Mouse (Mus musculus) heart, adult 18-20 months (tissue): Measurements from ENCODE around the gene Jade2. TPM values are rescaled to one million over a fixed set of nuclear protein-coding genes. Genes with fewer than 3 reads are reported as not detected.

ENCODE experiments used
- DNase-seq, 2 experiments: peaks; one replicate each; pipeline ENCODE4 v3.0.0; 2021 to 2022; ENCODE audit warnings: mixed read lengths in 1 of 2
- total RNA-seq, 2 experiments: library from RNA; stranded (reverse); gene quantifications; 2 replicates each; pipeline ENCODE4 v1.2.3; 2021

Jade2 gene
- total RNA-seq, 2 experiments from 2014 or later = 13.4 to 18.3 TPM

GRCm38 (mm10) chr11:51835598-51835997, 21.9 kb downstream of the Jade2 start:
- no peak for DNase-seq

- no peak for DNase-seq
Measured at GRCm38 (mm10) chr11:51834067-51834411, 23.4 kb downstream of the Jade2 start.

DNA sequence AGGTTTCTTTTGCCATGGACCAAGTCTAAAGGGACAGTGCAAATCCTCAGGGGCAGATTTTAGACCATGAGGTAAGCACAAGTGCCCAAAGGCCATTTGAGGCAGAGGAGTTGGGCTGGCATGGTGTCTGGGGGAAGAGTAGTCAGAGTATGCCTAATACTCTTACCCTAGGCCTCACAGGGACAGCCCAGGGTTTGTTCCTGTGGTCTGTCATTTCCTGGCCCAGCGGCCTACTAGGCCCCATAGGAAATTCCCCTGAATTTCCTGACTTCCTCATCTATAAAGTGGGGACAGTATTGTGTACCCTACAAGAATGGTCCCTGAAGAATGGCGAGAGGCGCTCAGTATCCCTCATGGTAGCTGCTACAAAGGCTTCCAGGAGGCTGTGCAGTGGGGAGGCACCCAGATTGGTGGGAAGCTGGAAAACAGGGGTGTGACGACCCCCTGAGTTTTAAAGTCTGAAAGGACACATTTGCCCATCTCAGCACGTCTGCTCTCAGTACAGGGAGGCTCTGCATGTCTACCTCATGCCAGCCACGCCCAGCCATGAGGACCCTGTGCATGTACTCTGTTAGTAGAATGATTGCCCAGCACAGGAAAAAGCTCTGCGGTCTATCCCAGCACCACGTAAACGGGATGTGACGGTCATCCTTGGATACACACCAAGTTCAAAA, 23.9 kb downstream of the Jade2 start:
- DNase-seq = no peak

DNA sequence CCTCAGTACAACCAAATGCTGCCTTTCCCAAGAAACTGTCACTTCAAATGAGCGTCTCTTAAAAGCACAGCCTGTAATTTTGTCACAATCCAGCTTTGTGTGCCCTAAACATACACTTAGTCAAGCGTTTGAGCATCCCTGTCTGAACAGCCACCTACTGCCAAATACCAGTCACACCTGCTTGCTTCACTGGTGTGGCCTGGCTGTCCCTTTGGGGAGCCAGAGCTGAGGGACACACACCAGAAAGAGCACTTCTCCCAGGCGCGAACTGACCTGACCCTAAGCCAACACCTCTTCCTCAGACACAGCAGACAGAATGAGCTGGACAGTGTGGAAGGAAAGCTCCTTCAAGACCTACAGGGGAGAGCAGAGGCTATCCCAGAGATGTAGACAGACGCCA, 24.5 kb downstream of the Jade2 start:
- no peak for DNase-seq

DNA sequence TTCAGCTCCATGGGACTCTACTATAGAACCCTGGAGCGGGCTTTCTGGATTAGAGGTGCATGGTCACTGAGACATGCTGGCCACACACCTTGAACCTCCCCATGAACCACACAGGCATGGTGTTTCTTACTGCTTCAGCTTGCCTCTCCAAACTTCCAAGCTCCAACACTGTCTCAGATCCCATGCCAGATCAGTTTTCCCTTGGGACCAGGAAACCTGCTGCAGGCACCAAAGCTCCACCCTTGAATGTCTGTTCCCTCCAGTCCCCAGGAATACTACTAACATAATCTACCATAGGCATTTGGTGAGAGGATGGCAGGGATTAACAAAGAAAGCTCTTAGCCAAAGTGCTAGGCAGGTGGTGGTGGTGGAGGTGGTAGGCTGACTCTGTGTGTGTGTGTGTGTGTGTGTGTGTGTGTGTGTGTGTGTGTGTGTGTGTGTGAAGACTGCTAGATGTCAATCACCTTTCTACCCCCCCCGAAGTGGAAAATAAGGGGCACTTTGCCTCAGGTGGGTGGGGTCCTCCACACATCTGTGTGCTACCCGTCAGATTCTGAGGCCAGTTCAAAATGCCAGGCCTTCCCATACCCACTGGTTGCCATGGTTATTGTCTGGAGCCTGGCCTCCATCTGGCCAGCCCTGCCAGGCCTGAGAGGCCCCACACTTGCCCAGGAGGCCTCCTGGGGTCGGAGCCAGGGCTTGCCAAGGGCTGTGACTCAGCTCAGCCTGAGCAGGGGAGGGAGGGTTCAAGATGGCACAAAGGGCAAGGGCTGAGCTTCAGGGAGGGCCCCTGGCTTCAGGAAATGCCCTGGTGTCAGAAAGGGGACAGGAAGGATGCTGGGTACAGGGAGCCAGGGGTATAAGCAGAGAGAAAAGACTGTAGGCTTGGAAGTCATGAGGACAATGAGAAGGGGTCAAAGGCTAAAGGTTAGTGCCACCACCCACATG, 25.2 kb downstream of the Jade2 start:
- peak in 1 of 2 experiments; percentile 33 for DNase-seq

DNA sequence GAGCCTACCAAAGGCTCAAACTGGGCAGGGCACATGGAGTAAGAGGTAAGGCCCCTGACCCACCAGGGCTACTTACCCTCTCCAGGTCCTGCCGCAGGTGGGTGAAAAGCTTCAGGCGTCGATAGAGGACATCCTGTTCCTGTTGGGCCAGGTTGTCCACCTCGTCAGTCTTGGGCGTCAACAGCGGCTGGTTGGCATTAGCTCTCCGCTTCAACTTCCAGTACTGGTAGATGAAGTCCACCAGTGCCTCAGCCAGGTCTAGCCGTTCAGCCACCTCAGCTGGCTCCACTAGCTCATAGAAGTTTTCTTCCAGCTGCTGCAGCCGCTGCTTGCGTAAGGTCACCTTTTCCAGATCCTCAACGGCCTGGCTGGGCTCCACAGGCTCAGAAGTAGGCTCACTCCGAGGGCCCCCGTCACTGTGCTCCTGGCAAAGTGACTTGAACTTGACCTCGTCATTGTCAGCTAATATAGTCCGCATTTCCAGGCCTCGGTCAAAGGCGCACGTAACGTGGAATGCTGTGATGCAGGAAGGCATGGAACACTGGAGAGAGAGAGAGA, 32.5 kb downstream of the Jade2 start:
- DNase-seq = no peak

DNA sequence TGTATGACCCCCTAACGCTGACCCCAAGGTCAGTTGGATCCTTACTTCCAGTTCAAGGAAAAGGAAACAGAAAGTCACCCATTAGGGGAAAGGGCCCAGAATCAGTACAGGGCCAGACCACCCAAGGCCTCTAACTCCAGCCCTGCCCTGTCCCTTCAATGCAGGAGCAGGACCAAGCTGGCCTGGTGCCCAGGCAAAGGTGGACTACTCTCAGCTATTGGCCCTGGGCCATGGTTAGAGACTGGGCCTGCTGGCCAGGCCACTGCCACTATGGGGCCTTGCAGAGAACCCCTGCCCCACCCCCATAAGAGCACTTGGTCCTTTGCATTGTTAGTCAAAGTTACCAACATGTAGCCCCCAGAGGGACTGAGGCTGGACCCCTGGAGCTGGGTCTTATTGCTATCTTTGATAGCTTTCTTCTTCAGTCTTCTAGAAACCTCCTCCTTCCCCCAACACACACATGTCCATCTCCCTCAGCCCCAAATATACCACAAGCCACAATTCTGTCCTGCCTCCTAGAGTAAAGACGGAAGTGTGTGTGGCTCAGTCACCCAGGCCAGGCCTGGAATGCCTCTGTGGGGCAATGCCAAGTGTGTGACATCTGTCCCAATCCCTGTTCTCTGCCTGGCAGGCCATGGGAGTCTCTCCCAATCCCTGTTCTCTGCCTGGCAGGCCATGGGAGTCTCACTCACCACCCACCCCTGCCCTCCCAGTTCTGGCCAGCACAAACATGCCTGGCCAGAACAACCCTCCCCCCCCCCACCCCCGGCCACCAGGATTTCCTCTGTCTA, 33.3 kb downstream of the Jade2 start:
- peak; percentile 60 to 69 for DNase-seq

- DNase-seq = no peak
Measured at GRCm38 (mm10) chr11:51823271-51823670, 34.2 kb downstream of the Jade2 start.

- DNase-seq = no peak
Measured at GRCm38 (mm10) chr11:51822736-51823135, 34.7 kb downstream of the Jade2 start.

GRCm38 (mm10) chr11:51820861-51821260, 36.6 kb downstream of the Jade2 start:
- peak; percentile 77 to 90 for DNase-seq

DNA sequence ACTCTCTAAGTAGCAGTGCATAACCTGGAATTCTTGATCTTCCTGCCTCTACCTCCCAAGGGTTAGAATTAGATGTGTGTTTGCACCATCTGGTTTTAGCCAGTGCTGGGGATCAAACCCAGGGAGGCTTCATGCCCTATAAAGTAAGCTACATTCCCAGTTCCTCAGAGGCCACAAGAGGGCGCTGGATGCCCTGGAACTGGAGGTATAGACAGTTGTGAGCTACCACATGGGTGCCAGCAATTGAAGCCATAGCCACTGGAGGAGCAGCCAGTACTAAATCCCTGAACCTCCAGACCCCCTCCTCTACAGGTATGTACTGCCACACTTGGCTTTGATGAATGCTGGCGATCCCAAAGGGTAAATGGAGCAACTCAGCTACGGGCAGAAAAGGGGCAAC, 37.5 kb downstream of the Jade2 start:
- DNase-seq = peak; percentile 57 to 78

GRCm38 (mm10) chr11:51818837-51819236, 38.6 kb downstream of the Jade2 start:
- DNase-seq = no peak

DNA sequence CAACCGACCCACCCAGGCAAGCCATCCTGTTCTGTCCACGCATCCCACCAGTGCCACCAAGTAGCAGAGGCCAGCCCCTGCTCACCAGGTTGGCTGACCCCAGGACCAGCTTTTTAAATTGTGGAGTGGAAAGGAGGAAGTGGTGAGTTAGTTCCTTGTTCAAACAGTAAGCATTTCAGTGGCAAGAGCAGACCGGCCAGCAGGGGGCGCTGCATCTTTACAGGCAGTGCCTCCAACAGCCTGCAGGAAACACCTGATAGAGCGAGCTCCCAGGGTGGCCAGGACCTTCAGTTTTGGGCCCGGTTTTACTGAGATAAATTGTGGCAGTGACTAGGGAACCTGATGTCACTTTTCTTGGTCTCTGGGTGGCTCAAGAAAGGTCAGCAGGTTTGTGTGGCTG, 39.7 kb downstream of the Jade2 start:
- DNase-seq = peak; percentile 84 to 93

DNA sequence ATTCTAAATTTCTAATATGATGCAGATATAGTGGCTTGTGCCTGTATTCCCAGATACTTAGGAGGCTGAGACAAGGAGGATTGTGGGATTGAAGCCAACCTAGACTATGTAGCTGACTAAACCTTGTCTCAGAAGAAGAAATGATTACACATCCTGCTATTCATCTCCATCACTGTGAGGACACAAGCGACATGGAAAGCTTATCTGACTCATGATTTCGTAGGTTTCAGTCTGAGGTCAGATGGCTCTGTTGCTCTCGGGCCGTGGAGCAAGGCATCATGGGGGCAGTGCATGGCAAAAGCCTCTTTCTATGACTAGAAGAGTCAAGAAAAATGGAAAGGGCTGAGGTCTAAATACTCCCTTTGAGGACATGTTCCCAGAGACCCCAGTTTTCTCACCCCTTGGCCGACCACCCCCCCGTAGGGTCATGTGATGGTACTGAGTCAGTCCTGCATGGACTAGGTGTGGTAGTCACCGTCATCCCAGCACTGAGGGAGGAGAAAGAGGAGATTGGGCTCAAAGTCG, 45.4 kb downstream of the Jade2 start:
- DNase-seq = no peak

DNA sequence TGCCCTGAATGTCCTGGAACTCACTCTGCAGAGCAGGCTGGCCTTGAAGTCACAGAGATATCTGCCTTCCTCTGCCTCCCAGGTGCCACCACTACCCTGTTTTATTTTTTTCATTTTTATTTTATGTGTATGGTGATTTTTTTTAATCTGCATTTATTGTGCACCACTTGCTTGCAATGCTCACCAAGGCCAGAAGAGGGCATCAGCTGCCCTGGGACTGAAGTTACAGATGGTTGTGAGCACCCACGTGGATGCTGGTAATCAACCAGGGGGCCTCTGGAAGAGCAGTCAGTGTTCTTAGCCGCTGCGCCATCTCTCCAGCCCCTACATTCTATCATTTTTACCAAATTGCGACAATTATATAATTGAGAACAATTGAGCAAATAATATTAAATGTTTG, 46.2 kb downstream of the Jade2 start:
- DNase-seq = no peak

DNA sequence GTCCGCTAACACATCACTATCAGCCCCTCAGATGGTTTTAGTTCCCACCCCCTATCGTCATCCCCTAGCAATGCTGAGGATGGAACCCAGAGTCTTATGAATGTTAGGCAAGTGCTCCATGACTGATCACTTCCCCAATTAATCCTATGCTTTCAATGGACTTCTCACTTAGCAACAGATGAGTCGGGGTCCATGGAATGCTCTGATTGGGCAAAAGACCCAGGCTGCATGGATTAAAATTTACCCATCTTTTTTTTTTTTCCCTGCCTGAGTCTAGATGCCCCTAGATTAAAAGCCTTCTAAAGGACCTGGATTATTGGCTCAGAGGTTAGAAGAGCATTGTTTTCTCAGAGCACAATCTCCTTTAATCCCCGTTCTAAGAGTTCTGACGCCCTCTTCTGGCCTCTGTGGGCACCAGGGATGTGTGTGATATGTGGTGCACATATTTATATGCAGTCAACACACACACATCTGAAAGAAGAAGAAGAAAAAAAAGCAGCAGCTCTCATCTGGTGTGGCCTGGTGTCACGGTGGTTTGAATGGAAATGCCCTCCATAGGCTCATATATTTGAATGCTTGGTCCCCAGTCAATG, 47.7 kb downstream of the Jade2 start:
- DNase-seq = peak in 1 of 2 experiments; percentile 55

DNA sequence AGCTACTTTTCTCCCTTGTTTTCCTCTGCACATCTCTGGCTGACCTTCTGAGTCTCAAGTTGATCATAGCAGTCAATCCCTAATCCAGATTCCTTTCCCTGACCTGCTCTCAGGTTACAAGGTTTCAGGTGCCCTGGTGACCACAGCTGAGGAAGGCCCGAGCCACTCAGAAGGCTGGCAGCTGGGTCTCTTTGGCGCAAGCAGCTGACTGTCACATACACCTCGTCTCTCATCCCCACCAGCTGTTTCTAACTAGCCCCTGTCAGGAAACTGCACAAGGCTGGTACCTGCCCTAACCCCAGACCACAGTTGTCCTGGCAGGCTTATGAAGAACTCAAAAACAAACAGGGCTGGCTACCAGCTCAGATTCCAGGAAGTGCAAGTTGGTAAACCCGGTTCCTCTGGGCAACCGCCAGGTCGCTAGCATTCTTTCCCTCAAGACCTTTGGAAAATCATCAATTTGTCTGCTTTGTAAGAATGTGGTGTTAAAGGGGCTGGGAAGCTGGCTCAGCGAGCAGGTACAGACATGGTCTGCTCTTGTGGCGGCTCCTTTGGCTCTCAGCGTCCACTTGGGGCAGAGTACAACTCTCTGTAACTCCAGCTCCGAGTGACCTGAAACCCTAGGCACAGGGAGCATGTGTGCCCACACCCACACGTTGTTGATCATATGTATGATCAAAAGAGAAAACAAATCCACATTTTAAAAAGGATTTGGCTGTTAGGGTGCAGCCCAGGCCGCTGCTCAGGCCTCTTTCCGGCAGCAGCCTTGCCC, 50.2 kb downstream of the Jade2 start:
- DNase-seq = no peak

DNA sequence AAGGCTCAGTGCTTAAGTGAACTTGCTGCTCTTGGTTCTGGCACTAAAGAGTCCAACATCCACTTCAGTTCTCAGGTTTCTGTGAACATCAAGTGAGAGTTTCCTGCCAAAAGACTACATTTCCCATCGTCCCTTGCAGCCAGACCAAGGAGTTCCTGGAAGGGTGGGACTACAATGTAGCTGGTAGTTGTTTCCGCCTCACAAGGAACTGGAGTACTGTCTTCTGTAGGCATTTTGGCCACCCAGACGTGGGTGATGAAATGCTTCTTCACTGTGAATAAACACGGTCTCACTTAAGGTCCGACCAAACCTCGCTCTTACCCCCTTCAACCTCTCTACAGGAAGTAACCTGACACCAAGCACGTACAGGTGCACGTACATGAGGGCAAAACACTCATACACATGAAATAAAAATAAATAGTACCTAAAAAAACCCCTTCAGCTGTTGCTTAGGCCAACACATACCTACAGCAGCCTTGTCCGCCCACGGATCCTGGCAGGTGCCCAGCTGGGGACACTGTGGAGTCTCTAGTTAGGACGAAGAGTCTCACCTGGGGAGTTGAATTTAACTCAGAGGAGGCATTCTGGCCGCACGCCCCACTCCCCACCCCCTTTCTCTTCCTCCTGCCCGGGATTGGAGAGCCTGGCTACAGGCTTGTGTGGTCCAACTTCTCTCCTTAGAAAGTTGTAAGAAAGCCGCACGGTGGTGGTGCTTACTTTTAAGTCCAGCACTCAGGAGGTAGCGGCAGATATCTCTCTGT, 52.1 kb downstream of the Jade2 start:
- DNase-seq = peak; percentile 86 to 89

GRCm38 (mm10) chr11:51800634-51801325, 56.7 kb downstream of the Jade2 start:
- DNase-seq = peak; percentile 54 to 60
